Mouse (Mus musculus) layer of hippocampus, adult 18-20 months (tissue): ENCODE results near the gene Heatr5a. TPM values are rescaled to one million over a fixed set of nuclear protein-coding genes. Genes with fewer than 3 reads are reported as not detected.

Experiments
- total RNA-seq, 2 experiments: library from RNA; stranded (reverse); gene quantifications; 2 replicates each; pipeline ENCODE4 v1.2.3; 2021

The Heatr5a gene
- total RNA-seq, 2 experiments from 2014 or later: 7.0 to 7.8 TPM

Other genes starting within 250 kb of the Heatr5a start
- gene Hectd1, start 141.8 kb downstream of the Heatr5a start, total RNA-seq: 10 to 100 TPM; 80.0 to 81.2 TPM
- 10 to 100 TPM; 10.2 to 10.8 TPM for gene Dtd2, start 35.2 kb upstream of the Heatr5a start, total RNA-seq
- not detected for gene Gpr33, start 56.7 kb upstream of the Heatr5a start, total RNA-seq
- gene Nubpl, start 126.4 kb upstream of the Heatr5a start, total RNA-seq: 1 to 10 TPM; 5.4 TPM